Mouse (Mus musculus) olfactory bulb, adult 2 months (tissue): Measurements from ENCODE around the gene Ighmbp2. TPM values are rescaled to one million over a fixed set of nuclear protein-coding genes. Genes with fewer than 3 reads are reported as not detected.

Experiments used
- H3K27ac ChIP-seq: fragments of 200-500 bp; 2 replicates; pipeline ENCODE4 v1.5.1; 2012; ENCODE audit warnings: low read depth, low read length; ENCODE audit not compliant: insufficient read depth
- H3K4me1 ChIP-seq: fragments of 200-500 bp; 2 replicates; pipeline ENCODE4 v1.6.1; 2012; ENCODE audit warnings: low read length; ENCODE audit not compliant: control insufficient read depth, insufficient read depth
- H3K4me3 ChIP-seq: fragments of 200-500 bp; 2 replicates; pipeline ENCODE4 v1.5.1; 2012; ENCODE audit warnings: mild to moderate bottlenecking, low read depth, low read length, moderate library complexity; ENCODE audit not compliant: insufficient read depth
- CTCF ChIP-seq: fragments of 200-500 bp; IDR thresholded peaks from 2 replicates; pipeline ENCODE4 v1.5.1; 2012; ENCODE audit warnings: low read depth, mild to moderate bottlenecking, low read length, moderate library complexity; ENCODE audit not compliant: insufficient read depth
- POLR2A ChIP-seq: fragments of 200-500 bp; IDR thresholded peaks from 2 replicates; pipeline ENCODE4 v1.6.1; 2012; ENCODE audit warnings: mild to moderate bottlenecking, low read depth, low read length, moderate library complexity; ENCODE audit not compliant: insufficient read depth
- WGBS: fragments of 180-500 bp; shearing (Covaris S2); methylation state at CpG from one replicate; pipeline ENCODE4 v1.1.7; 2018; 5-methylcytosine and 5-hydroxymethylcytosine counted together
- polyA plus RNA-seq: library from polyadenylated mRNA; stranded (reverse); fragments of >200 nt; gene quantifications from 2 replicates; pipeline ENCODE4 v1.2.4, GENCODE M21; 2012; ENCODE audit warnings: low replicate concordance; ENCODE audit not compliant: missing spikeins, insufficient read depth, insufficient read length

Ighmbp2 gene
- polyA plus RNA-seq, 1 experiment, result not detected

DNA sequence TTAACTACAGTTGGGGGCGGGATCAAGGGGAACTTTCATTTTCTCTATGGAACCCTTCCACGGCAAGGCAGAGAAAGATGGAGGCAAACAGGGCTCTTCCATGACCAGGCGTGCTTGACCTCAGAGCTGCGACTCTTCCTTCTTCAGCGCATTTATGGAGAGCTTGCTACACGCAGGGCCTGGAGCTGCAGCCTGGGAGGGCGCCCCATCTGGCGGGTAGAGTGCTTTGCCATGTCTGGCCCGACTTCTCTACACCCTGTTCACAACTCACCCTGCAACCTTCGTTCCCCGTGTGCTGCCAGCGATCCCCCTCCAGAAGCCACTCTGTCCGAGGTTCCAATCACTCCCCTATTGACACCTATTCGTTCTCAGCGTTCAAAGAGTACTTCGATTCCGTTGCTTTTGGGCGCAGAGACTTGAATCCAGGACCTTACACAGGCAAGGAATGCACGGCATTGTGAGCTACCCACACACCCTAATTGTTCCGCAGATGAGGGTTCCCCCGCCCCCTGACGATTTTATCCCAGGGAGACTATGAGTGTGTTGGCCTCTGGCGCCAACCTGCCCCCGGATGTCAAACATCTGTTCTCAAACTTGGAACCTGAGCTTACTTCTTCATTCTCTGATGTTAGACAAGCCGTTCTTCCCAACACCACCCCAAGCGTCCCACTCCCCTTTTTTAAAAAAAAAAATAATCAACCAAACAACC, 39.6 kb upstream of the Ighmbp2 start, which contains the start of gene Cpt1a:
TSS of gene Cpt1a (plus strand) at position 74 of the 709 bp plus-strand sequence.
- 6% methylated on average over 26 of the region's 26 CpGs for whole genome bisulfite sequencing
- no peak within 1 kb of the TSS for H3K27ac ChIP-seq

DNA sequence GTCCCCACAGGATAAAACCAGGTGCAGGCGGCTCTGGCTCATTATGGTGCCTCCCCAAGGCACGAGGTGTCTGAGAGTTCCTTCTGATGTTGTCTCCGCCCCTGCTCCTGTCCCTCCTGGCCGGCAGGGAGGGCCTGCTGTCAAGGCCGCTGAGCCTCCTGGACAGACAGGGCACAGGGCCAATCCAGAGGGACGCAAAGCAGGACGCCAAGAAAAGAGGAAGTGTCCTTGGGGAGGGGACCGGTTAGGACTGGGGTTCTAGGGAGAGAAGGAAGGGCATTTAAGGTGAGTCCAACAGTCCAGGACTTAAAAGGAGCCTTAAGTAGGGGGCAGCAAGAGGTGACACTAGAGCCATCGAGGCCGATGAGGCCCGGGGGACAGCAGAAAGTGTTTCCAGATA, 38.8 kb upstream of the Ighmbp2 start:
- Histone ChIP-seq H3K27ac (no peak overlapping the region), H3K4me1 (peaks cover 31% of the 10 kb centered on the region), H3K4me3 (no peak overlapping the region)
- WGBS, result 23% methylated on average over 11 of the region's 11 CpGs
- no peak for TF ChIP-seq POLR2A
- TF ChIP-seq CTCF, result no peak

More for the DNA sequence above, 39.6 kb upstream of the Ighmbp2 start, which contains the start of gene Cpt1a:
- peak within 1 kb of the TSS; percentile 55 for H3K4me3 ChIP-seq
- H3K4me1 ChIP-seq, result peaks cover 31% of the 10 kb centered on the region
- TF ChIP-seq POLR2A, result no peak
- TF ChIP-seq CTCF, result 0 out of 2 replicates have a peak, but pooled peaks have one; percentile 16

DNA sequence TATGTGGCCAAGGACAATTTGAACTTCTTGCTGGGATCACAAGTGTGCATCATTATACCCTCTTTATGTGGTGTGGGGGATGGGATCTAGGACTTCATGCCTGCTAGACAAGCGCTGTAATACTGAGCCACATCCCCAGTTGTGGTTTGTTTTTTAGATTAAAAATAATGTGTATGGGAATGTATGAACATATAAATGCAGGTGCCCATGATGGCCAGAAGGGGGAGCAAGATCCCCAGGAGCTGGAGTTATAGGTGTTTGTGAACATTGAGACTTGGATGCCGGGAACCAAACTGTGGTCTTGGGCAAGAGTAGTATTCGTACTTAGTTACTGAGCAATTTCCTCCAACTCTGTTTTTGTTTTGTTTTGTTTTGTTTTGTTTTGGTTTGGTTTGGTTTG, 38.0 kb upstream of the Ighmbp2 start:
- no peak for TF ChIP-seq CTCF
- TF ChIP-seq POLR2A, result no peak
- peaks cover 31% of the 10 kb centered on the region for H3K4me1 ChIP-seq
- 85% methylated on average over 3 of the region's 3 CpGs for WGBS
- no peak overlapping the region for H3K4me3 ChIP-seq
- no peak overlapping the region for H3K27ac ChIP-seq

DNA sequence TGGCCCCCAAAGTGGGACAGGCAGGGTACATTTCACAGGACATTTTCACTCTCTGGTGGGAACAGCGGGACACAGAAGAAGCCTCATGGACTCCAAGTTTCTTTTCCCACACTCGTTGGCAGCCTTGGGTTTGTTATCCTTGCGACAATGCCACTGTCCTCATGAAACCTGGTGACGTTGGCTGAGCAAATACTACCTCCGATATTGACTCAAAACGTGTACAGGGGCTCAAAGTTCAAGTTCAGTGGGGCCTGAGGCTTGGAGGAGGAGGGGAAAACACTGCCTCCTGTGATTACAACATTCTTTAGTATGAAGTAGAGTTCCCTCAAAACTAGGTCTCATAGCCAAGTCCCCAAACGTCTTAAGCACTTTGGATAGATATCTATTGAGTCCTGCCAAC, 37.3 kb upstream of the Ighmbp2 start:
- H3K4me1 ChIP-seq, result peaks cover 27% of the 10 kb centered on the region
- no peak overlapping the region for H3K4me3 ChIP-seq
- no peak overlapping the region for H3K27ac ChIP-seq
- 78% methylated on average over 7 of the region's 7 CpGs for WGBS
- TF ChIP-seq CTCF, result no peak

DNA sequence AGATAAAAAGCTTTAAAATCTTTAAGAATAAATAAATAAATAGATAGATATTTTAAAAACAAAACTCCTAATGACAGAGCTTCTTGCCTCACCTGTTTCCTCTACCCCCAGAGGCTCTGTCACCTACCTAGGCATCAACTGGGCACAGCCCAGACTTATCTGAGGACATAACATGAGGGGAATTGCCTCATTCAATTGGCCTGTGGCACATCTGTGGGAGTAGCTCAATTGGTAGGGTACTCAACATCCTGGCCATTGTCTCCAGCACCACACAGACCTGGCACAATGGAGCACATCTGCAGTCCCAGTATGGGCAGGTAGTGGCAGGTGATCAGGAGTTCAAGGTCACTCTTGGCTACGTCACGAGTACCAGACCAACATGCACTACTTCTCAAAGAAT, 36.5 kb upstream of the Ighmbp2 start:
- H3K4me1 ChIP-seq, result peaks cover 20% of the 10 kb centered on the region
- H3K27ac ChIP-seq, result no peak overlapping the region
- H3K4me3 ChIP-seq, result no peak overlapping the region
- TF ChIP-seq CTCF, result no peak
- WGBS, result 92% methylated on average over 2 of the region's 2 CpGs

DNA sequence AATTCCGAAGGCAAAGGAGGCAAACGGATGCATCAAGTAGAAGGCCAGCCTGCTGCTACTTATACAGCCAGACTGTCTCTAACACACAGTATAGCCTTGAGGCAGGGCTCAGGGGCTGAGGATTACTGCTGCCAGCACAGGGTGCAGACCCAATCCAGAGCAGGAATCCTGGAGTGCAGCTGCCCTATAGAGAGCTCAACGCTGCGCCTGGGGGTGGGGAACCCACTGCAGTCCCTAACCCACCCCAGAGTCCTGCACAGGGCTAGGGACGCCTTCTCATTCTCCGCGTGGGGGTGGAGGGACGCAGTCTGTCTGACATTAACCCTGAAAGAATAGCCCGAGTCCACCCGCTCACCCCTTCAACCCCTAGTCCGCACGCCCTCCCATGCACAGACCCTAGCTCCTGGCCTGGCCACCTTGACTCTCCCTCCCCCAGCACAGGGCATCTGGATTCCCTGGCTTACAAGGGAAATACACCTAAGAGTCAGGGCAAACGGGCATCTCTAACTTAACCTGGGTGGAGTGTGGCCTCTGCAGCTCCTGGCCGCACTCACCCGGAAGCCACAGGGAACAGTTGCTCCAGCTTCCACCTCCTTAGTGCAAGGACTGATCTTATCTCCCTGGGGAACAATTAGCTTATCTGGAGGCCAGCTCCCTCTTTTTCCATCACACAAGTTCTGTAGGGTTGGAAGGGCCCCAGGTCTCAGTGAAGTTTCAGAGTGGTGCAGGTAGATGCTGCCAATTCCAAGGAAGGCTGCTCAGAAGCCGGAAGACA, 24.5 kb upstream of the Ighmbp2 start:
- H3K27ac ChIP-seq, result no peak overlapping the region
- WGBS, result 59% methylated on average over 16 of the region's 16 CpGs
- no peaks in the 10 kb centered on the region for H3K4me1 ChIP-seq
- TF ChIP-seq POLR2A, result no peak
- TF ChIP-seq CTCF, result no peak
- H3K4me3 ChIP-seq, result no peak overlapping the region

DNA sequence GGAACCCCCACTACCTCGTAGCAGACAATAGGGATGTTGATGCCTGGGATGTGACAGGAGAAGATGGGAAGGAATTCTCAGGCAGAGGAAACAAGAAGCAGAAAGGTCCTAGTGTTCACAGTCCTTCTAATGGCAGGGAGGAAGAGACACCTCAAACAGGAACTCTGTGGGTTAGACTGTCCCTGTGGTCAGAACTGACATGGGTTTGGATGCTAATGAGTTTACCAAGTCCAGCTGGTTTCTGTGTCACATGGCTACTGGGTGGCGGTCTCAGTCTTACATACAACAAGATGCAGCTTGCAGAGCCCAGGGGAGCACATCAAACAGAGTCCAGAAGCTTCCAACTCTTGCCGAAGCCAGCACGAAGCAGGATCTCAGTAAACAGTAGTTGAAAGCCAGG, 21.2 kb upstream of the Ighmbp2 start:
- no peaks in the 10 kb centered on the region for H3K4me1 ChIP-seq
- no peak overlapping the region for H3K27ac ChIP-seq
- no peak overlapping the region for H3K4me3 ChIP-seq
- WGBS, result 70% methylated on average over 4 of the region's 4 CpGs
- no peak for TF ChIP-seq POLR2A
- no peak for TF ChIP-seq CTCF

DNA sequence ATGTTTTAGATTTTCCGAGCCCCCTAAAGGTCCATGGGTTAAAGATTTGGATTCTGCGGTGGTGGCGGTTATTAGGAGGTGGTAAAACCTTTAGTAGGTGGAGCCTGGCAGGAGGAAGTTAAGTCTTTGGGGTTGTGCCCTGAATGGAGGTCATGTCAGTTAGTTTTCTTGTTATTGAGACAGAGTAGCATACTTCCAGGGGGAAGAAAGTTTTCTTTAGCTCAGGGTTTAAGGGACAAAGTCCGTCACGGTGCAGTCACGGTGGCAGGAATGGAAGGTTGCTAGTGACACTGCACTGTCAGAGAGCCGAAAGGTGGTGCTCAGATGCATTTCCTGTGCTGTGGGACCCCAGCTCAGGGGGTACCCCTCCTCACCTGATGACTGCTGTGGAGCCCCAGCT, 15.0 kb upstream of the Ighmbp2 start:
- Histone ChIP-seq H3K4me3 (no peak overlapping the region), H3K4me1 (no peaks in the 10 kb centered on the region), H3K27ac (no peak overlapping the region)
- WGBS, result 90% methylated on average over 7 of the region's 7 CpGs
- TF ChIP-seq POLR2A (no peak), CTCF (no peak)

DNA sequence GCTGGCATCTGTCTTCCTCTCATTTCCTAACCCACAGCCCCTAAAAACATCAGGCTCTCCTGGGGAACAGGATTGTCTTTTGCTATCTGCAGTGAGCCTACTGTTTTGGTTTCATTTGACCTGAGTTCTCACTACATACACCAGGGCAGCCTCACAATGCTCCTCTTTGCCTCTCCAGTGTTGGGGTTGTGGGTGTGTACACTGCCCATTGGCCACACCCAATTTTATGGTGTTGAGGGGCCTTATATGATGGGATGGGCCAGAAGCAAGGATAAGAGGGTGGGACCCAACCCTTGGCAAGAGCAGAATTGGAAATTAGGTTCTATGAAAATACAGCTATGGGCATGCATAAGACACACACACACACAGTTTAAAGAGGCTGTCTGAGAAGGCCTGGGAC, 14.2 kb upstream of the Ighmbp2 start:
- Histone ChIP-seq H3K27ac (no peak overlapping the region), H3K4me3 (no peak overlapping the region), H3K4me1 (no peaks in the 10 kb centered on the region)
- TF ChIP-seq CTCF, result no peak
- no peak for TF ChIP-seq POLR2A
